Mouse (Mus musculus) naive thymus-derived CD4-positive, alpha-beta T cell, adult 5 months (primary cell): ENCODE results near the gene Gm11007. TPM values are rescaled to one million over a fixed set of nuclear protein-coding genes. Genes with fewer than 3 reads are reported as not detected.

Experiments
- polyA plus RNA-seq: library from polyadenylated mRNA; unstranded; fragments of 100-300 nt; shearing (Covaris generic); gene quantifications from one replicate; pipeline ENCODE4 v1.2.1, GENCODE M21; 2017

Gene Gm11007
- polyA plus RNA-seq, result 3.1 TPM

DNA sequence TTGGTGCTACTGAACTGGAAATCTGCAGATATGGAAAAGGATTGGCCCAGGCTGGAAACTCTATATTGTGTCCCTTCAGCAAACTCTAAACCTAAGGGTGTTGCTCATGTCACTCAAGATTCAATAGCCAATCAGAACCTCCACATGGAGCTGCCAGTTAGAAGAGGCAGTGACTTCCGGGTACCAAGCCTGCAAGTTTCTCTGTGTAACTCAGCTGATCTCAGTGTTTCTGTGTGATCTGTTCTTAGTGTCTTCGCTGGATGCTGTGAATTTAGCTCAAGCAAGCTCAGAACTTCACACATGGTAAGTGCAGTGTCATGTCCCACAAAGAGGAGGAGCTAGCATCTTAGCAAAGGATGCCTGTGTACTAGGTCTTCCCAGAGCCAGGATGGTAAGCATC, at the start of gene Gm11007:
Gm11007 (plus strand) TSS at position 301 of the 400 bp plus-strand sequence.

Other genes starting within 250 kb of the Gm11007 start
- 7.6 TPM for gene Gm4724, start 208.2 kb upstream of the Gm11007 start, polyA plus RNA-seq
- 3.2 TPM for gene Zfp965, start 174.0 kb upstream of the Gm11007 start, polyA plus RNA-seq
- gene Zfp969, start 59.7 kb downstream of the Gm11007 start, polyA plus RNA-seq, result not detected
- gene Gm2007, start 97.6 kb downstream of the Gm11007 start, polyA plus RNA-seq, result 3.1 TPM
- gene Gm14288, start 157.1 kb downstream of the Gm11007 start, polyA plus RNA-seq, result not detected
- gene Gm6710, start 225.2 kb downstream of the Gm11007 start, polyA plus RNA-seq, result 3.8 TPM